Mouse (Mus musculus) cerebellum, adult 2 months (tissue): ENCODE results near the gene Fxr1.

Experiments
- CTCF ChIP-seq: fragments of 200-500 bp; IDR thresholded peaks from 2 replicates; pipeline ENCODE4 v1.5.1; 2011; ENCODE audit warnings: low read depth, mild to moderate bottlenecking, control low read depth, low read length, moderate library complexity, borderline replicate concordance; ENCODE audit not compliant: insufficient read depth
- POLR2A ChIP-seq: fragments of 200-500 bp; IDR thresholded peaks from 2 replicates; pipeline ENCODE4 v1.6.1; 2011; ENCODE audit warnings: low read length, control low read depth, borderline replicate concordance; ENCODE audit not compliant: insufficient read depth

DNA sequence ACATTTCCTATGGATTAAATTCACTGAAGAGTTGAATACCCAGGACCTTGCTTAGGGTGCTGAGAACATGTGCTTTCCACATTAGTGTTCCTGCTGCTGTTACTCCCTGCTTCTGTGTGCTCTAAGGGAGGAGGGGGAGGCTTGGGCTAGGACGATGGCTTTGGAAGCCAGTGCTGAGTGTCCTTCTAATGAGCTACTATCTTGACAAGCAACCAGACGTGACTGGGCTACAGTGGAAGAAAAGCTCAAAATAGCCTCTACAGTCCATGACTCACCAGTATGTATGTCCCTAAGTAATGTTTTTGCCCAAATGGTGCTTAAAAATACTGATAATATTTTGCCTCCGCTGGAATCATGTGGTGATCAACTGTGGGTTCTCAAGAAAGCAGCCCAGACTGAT lies 87.9 kb downstream of the Fxr1 start:
- TF ChIP-seq POLR2A, result no peak
- no peak for TF ChIP-seq CTCF
